Mouse (Mus musculus): ENCODE data around the gene Tspan7.

The Tspan7 gene

GRCm38 (mm10) chrX:10549708-10550107 is 64.8 kb downstream of the Tspan7 start:
- DNase-seq (ENCODE audit: low spot score): no peak

GRCm38 (mm10) chrX:10556899-10557298 is 71.9 kb downstream of the Tspan7 start:
- DNase-seq (ENCODE audit: low spot score): no peak

GRCm38 (mm10) chrX:10557596-10557995 is 72.6 kb downstream of the Tspan7 start:
- DNase-seq (ENCODE audit: low spot score): peak; percentile 56

- DNase-seq (ENCODE audit: low spot score): no peak
Measured at GRCm38 (mm10) chrX:10558625-10559024, 73.7 kb downstream of the Tspan7 start.

GRCm38 (mm10) chrX:10565811-10566210 is 80.9 kb downstream of the Tspan7 start:
- no peak for DNase-seq (ENCODE audit: low spot score)

GRCm38 (mm10) chrX:10574523-10574922 is 89.6 kb downstream of the Tspan7 start:
- DNase-seq (ENCODE audit: low spot score): no peak

- no peak for DNase-seq (ENCODE audit: low spot score)
Measured at GRCm38 (mm10) chrX:10575406-10575805, 90.4 kb downstream of the Tspan7 start.

GRCm38 (mm10) chrX:10576349-10576748 is 91.4 kb downstream of the Tspan7 start:
- no peak for DNase-seq (ENCODE audit: low spot score)

GRCm38 (mm10) chrX:10577356-10577755 is 92.4 kb downstream of the Tspan7 start:
- peak; percentile 75 for DNase-seq (ENCODE audit: low spot score)

GRCm38 (mm10) chrX:10582731-10583130 is 97.8 kb downstream of the Tspan7 start:
- DNase-seq (ENCODE audit: low spot score): no peak

GRCm38 (mm10) chrX:10592244-10592643 is 107.3 kb downstream of the Tspan7 start:
- DNase-seq (ENCODE audit: low spot score): peak; percentile 25

GRCm38 (mm10) chrX:10593561-10593960 is 108.6 kb downstream of the Tspan7 start:
- DNase-seq (ENCODE audit: low spot score): no peak

- peak; percentile 64 for DNase-seq (ENCODE audit: low spot score)
Measured at GRCm38 (mm10) chrX:10617119-10617518, 132.2 kb downstream of the Tspan7 start.

- no peak for DNase-seq (ENCODE audit: low spot score)
Measured at GRCm38 (mm10) chrX:10641062-10641461, 156.1 kb downstream of the Tspan7 start.

All from retina, embryonic 14.5 days (tissue).